Mouse (Mus musculus) Patski (cell line): ENCODE measurements at regions not wholly inside any gene's neighbourhood (a gene's known extent, or its start where the extent isn't known, plus 50 kb on each side); places are given as distances from the start of the nearest gene placed in this dataset.

Experiments used
- ATAC-seq: fragments of 100-300 bp; one replicate; pipeline ENCODE4 v1.8.0; 2021
- CTCF ChIA-PET: fragments of 350-600 bp; sonication (Branson Sonifier 250); formaldehyde crosslinking; loops from one replicate; lab custom pipeline; 2022; ENCODE audit warnings: inconsistent platforms; lab: Charles Lee
- POLR2A ChIA-PET: fragments of 350-600 bp; sonication (Branson Sonifier 250); formaldehyde crosslinking; loops from one replicate; lab custom pipeline; 2022; ENCODE audit warnings: antibody characterized with exemption, inconsistent platforms; lab: Charles Lee
- DNase-seq: peaks from one replicate; pipeline ENCODE4 v3.0.0-alpha.2; 2011; ENCODE audit warnings: low read depth, low spot score
- H3K27me3 ChIP-seq: fragments of 371-371 bp; one replicate; pipeline ENCODE4 v1.5.1; 2021
- CTCF ChIP-seq: fragments of 100-300 bp; IDR thresholded peaks from one replicate; pipeline ENCODE4 v1.5.1; 2021
- in situ Hi-C: fragments of 300-500 bp; cut with MboI; formaldehyde crosslinking; loops from 3 replicates; pipeline ENCODE4 v1.11.1; 2018; ENCODE audit warnings: low pct_unique_long_range_greater_than_20kb, mixed read lengths

DNA sequence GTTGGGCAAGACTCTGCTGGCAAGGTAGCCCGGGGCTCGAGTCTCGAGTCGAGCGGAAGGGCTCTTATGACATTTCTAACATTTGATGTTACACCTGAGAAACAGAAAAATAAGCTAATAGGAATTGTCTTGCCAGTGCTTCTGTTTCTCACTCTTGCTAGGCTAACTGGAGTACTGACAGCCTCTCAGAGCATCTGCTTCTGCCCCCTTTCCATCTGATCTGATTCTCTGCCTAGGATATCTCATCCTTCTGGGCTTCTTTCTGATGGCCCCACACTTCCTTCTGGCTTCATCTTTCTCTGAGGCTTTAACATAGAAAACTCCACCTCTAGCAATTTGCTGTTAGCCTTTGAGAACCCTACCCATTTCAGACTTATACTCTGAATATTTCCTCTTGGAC, 95.0 kb upstream of the Arhgef9 start:
- no peak for TF ChIP-seq CTCF
- DNase-seq (no peak), ATAC-seq (no peak)
- peaks cover 18% of the 10 kb centered on the region for H3K27me3 ChIP-seq
- POLR2A ChIA-PET, result no interaction called here
- CTCF ChIA-PET, result no interaction called here
- in situ Hi-C loops, result no loop called here

DNA sequence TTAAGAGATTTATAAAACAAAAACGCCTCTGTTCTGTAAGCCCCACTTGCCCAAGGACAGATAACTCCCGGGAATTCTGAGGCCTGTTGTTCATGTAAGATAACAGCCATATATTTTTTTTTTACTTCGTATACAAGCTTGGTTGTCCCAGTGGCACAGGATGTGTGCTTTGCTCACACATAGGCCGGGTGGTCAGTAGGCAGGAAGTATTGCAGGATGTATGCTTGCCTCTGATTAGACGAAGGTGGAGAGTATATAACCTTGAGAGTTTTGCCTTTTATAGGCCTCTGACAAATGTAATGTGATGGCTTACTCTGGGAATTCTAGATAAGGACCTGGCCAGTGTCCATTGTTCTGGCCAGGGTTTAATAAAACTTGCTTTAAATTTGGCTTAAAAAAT, 85.4 kb upstream of the Arhgef9 start:
- in situ Hi-C loops, result no loop called here
- ChIA-PET CTCF (no interaction called here), POLR2A (no interaction called here)
- peaks cover 22% of the 10 kb centered on the region for H3K27me3 ChIP-seq
- no peak for TF ChIP-seq CTCF
- ATAC-seq (no peak), DNase-seq (no peak)

DNA sequence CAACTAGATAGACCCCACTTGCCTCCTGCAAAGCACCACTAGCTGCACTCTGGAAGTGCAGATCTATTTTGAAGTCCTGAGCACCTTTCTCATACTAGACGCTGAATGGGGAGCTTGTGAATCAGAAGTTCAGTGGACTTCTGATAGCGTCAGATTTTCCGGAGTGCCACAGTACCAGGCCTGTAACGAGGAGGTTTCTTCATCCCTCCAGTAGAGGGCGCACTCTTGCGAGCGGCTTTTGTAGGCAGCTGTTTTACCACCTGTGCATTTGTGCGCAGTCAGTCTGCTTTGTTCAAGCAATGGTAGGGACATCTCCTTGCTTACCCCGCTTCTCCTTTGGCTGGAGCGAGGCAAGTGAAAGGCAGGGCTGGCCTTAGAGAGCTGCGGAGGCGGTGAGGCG, 56.9 kb upstream of the Arhgef9 start:
- ATAC-seq (no peak), DNase-seq (no peak)
- ChIA-PET POLR2A (interaction anchor here (0.7 kb wide), 1 partner anchor 404 kb away, joined by 3 read pairs; no protein-coding TSS in a partner anchor), CTCF (interaction anchor here (0.8 to 1.5 kb wide), 3 partner anchors 8 to 11 kb away, joined by 3 to 4 read pairs (median 3); no protein-coding TSS in a partner anchor)
- in situ Hi-C loops, result no loop called here
- TF ChIP-seq CTCF, result peak; percentile 70
- H3K27me3 ChIP-seq, result peaks cover 66% of the 10 kb centered on the region
